Mouse (Mus musculus): Measurements from ENCODE around the gene Ssbp2.

GRCm38 (mm10) chr13:91743180-91743579 is 283.1 kb downstream of the Ssbp2 start:
- TF ChIP-seq CTCF (conservative IDR thresholded peaks at IDR 0.05; ENCODE audit: insufficient read depth, insufficient read length, low read depth, low read length), result no peak
- TF ChIP-seq POLR2A (IDR thresholded peaks at IDR 0.05; ENCODE audit: low read depth, low read length), result no peak

All from kidney, adult 2 months (tissue).